Mouse (Mus musculus): ENCODE measurements around the gene Rhbg.

Gene Rhbg

GRCm38 (mm10) chr3:88229526-88229925 lies 25.0 kb downstream of the Rhbg start:
- WGBS = 31% methylated on average over 6 of the region's 6 CpGs

DNA sequence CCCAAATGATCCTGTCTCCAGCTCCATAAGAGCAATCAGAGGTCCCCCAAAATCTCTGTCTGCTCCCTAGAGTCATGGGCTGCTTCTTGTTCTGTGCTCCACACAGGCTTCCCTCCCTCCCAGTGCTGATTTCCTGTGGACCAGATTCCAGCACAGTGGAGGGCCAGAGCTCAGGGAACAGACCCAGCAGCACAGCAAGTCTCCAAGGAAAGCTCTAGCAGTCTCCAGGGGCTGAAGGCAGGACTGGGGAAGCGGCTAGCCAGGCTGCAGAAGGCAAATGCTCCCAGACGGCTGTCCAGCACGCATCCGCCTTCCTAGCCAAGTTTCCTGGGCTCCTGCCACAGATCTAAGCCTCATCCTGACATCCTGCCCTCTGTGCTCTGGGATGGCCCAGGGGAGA lies 25.6 kb downstream of the Rhbg start:
- WGBS = 37% methylated on average over 4 of the region's 4 CpGs

- 31% methylated on average over 6 of the region's 6 CpGs for WGBS
These were observed 26.5 kb downstream of the Rhbg start for GRCm38 (mm10) chr3:88227976-88228375.

DNA sequence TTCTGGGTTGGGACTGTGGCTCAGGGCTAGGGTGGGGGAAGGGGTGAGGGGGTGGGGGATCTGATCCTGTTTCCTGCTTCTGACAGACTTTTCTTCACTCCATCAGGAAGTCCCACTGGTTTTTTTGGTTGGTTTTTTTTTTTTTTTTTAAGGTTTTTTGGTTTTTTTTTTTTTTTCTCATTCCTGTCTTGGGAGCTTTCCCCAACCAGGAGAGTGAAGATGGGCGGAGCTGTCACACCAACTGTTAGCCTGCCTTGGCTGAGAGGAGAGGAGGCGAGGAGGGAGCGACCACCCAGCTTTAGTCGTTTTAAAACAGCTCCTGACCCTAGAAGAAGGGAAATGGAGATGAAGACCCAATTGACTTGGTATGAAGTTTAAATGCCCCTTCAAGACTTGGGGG lies 27.2 kb downstream of the Rhbg start:
- WGBS = 27% methylated on average over 4 of the region's 4 CpGs

- WGBS = 36% methylated on average over 10 of the region's 10 CpGs
These were observed 28.2 kb downstream of the Rhbg start for GRCm38 (mm10) chr3:88226101-88226845.

- WGBS = 40% methylated on average over 2 of the region's 2 CpGs
These were observed 29.6 kb downstream of the Rhbg start for GRCm38 (mm10) chr3:88224929-88225328.

- WGBS = 32% methylated on average over 6 of the region's 6 CpGs
These were observed 32.1 kb downstream of the Rhbg start for GRCm38 (mm10) chr3:88222446-88222845.

- 22% methylated on average over 12 of the region's 12 CpGs for WGBS
These were observed 32.8 kb downstream of the Rhbg start for GRCm38 (mm10) chr3:88221519-88222390.

GRCm38 (mm10) chr3:88220842-88221241 lies 33.7 kb downstream of the Rhbg start:
- WGBS = 7% methylated on average over 6 of the region's 6 CpGs

DNA sequence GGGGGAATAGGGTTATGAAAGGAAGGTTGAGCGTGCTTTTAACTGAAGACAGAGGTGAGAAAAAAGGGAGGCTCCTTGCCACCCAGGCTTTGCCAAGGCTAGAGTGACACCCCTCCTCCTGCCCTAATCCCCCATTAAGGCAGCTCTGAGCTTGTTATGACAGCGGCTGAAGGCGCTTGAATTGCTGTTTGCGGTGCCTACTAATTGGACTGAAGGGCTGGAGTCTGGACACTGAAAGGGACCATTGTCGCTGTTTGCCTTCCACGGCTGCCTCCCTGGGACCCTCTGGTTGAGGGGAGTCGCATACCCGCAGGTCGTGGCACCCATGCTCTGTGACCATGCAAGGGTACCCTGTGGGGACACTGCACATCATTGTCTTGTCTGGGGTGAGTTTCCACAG lies 34.6 kb downstream of the Rhbg start:
- WGBS = 16% methylated on average over 9 of the region's 9 CpGs

GRCm38 (mm10) chr3:88217679-88218078 lies 36.8 kb downstream of the Rhbg start:
- WGBS = 17% methylated on average over 2 of the region's 2 CpGs

DNA sequence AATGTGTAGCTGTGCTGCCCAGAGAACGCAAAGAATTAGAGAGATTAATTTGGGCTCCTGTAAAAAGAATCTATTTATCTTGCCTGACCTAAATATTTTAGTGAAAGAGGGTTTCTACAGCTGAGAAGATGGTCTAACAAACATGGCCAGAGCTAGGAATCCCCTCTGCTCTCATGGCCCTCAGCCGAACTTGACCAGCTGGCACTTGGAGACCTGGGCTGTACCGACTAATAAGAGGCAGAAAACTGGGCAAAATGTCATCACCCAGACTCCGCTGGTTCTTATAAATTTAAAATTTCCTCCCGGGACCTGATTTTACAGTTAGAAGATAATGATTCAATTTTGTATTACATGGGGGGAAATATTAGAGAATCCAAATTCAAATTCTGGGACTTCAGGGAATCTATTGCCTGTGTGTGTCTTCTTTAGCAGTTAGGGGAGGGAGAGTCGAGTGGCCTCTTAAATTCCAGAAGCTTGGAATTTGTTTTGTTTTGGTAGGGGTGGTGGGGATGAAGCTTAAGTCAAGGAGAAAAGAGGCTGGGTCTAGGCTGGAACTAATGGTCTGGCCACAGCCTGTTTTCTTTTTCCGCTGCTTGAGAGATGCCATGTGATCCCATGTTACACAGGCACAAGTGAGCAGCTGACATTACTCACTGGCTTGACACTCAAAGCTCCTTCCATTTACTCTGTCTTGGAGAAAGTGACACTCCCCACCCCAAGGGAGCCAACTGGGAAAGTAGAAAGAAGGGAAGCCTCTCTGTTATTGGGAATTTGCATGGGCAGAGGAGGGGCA lies 37.8 kb downstream of the Rhbg start:
- 14% methylated on average over 7 of the region's 7 CpGs for WGBS

DNA sequence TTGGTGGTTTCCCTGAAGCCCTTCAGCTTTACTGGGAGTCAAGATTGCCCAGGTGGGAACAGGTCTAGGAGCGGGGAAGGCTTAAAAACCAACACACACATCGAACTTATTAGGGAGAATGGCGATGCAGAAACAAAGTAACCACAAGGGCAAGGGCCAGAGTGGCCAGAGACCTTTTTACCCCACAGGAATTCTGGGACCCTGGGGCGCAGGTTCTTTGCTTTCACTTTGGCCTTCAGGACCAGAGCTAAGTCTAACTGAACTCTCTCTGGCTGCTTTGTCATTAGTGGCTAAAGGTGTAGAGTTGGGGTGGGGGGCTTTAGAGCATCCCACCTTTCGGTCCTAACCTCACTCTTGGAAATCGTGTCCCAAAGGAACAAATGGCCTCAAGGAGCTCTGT lies 38.4 kb downstream of the Rhbg start:
- WGBS = 8% methylated on average over 6 of the region's 6 CpGs

GRCm38 (mm10) chr3:88215553-88216004 lies 38.9 kb downstream of the Rhbg start:
- 2% methylated on average over 23 of the region's 23 CpGs for WGBS

- 2% methylated on average over 48 of the region's 48 CpGs for WGBS
These were observed 39.4 kb downstream of the Rhbg start for GRCm38 (mm10) chr3:88214971-88215552.

- 5% methylated on average over 42 of the region's 42 CpGs for WGBS
These were observed 40.1 kb downstream of the Rhbg start for GRCm38 (mm10) chr3:88214197-88214938.

- 17% methylated on average over 2 of the region's 2 CpGs for WGBS
These were observed 41.5 kb downstream of the Rhbg start for GRCm38 (mm10) chr3:88213019-88213418.

DNA sequence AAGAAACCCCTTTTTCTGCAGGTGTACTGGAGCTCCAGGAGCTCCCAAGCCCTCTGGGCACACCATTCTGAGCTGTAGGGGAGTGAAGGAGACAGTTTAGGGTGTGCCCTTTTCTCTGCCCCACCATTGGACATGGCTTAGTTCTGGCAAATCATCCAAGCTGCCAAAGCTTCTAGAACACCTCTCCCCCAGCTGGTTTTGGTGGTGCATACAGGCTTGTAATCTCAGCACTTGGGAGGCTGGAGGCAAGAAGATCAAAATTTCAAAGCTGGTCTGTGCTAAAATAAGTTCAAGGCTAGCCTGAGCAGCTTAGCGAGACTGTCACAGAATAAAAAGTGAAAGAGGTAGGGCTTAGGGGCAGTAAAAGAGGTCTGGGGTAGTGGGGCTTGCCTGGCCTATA lies 42.2 kb downstream of the Rhbg start:
- 15% methylated on average over 1 of the region's 1 CpGs for WGBS

DNA sequence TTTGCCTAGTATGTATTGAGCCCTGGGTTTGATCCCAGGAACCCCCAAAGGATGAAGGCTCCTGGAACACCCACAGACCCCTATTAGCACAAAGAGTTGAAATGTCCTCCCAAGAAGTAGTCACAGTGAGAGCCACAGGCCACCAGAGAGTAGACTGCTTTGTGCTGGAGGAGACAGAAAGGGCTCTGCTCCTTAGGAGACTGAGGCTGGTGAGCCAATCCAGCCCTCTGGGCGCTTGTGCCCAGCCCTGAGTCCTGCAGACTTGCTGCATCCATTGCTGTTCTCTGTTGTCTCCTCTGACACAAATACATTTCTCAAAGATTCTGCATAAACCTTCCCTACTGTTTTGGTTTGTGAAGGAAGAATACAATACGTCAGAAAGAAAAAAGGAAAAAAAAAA lies 43.6 kb downstream of the Rhbg start:
- WGBS = 27% methylated on average over 2 of the region's 2 CpGs

- WGBS = 9% methylated on average over 2 of the region's 2 CpGs
These were observed 44.4 kb downstream of the Rhbg start for GRCm38 (mm10) chr3:88210121-88210520.

DNA sequence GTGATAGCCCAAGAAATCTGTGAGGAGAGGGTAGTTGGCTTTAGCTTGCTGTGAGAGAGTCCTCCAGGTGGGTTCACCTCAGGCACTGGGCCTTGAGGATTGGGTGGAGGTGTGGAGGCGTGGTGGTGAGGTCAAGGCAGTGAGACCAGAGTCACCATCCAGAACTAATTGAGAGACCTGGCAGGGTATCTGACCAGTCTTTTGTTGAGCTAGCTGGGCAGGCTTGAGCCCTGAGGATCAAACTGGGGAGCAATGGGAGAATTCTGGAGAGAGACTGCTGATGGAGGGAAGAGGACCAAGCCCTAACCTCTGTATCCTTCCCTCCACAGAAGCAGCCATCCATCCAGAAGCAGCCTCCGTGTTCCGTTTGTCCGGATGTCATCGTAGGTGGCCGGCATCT lies 45.2 kb downstream of the Rhbg start:
- WGBS = 8% methylated on average over 6 of the region's 6 CpGs
